Mouse (Mus musculus) embryonic fibroblast, embryonic 13.5 days (primary cell): ENCODE results near the gene Pnp2.
"Not testable (repeated sequence)": the region's sequence is repeated elsewhere in the genome, so short reads cannot be mapped to it uniquely, and the experiment has no call there.

Experiments
- CTCF ChIP-seq: IDR thresholded peaks from 2 replicates; pipeline ENCODE4 v1.5.1; 2011; ENCODE audit warnings: mild to moderate bottlenecking, control low read depth, low read length, moderate library complexity, borderline replicate concordance; ENCODE audit not compliant: insufficient read depth
- POLR2A ChIP-seq: IDR thresholded peaks from 2 replicates; pipeline ENCODE4 v1.6.1; 2011; ENCODE audit warnings: low read depth, mild to moderate bottlenecking, control low read depth, low read length, moderate library complexity

DNA sequence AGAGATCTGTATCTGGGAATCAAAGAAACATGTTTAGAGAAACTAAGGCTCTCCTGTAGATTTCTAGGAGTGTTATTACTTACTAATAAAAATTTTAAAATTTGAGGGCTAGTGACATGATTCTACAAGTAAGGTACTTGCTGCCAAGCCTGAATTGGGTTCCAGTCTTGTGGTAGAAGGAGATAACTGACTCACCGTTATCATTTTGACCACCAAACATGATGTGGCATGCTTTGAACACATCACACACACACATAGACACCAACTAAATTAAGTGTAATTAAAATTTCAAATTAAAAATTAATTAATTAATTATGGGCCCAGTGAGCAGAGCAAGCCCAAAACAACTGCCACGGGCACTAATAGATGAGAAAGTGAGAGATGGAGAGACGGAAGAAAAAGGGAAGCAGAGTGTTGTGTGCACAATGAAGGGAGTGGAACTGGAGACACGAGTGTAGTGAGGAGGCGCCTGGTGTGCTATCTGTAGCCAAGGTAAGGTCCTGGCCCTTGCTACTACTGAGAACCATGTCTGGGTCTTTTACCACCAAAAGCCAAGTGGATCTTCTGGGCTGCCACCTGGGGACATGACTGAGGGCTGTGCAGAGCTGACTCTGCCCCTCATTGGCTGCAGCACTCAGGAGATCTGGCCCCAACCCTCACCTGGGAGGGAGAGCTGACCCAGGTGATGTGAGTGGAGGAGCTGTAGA, 2.6 kb downstream of the Pnp2 start:
- TF ChIP-seq CTCF, POLR2A: not testable (repeated sequence)
